Mouse (Mus musculus): ENCODE measurements around the gene Galntl6. TPM values are rescaled to one million over a fixed set of nuclear protein-coding genes. Genes with fewer than 3 reads are reported as not detected.
A peak's percentile ranks its signal among the peaks of the same experiment; 100 is the strongest.

The Galntl6 gene
- polyA plus RNA-seq, 1 experiment = not detected

DNA sequence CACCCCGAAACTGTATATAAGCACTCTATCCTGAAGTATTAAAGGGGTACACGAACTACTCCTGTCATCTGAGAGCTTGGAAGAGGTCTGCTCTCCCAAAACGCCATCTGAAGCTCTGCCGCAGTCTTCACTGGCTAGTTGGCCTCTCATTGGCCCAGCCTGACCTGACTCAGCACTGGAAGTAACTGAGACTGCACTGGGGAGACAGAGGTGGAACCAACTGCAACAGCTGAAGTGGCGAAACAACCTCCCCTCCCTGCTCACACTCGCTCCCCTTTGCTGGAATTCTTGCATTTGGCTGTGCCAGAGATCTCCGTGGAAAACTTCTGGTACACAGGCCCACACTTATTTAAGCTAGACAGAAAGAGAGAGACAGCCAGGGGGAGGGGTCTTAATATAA is 1089.3 kb downstream of the Galntl6 start:
- no peak for TF ChIP-seq POLR2A (IDR thresholded peaks at IDR 0.05; ENCODE audit: low read depth, low read length)
- Histone ChIP-seq H3K4me3 (ENCODE audit: low read depth, low read length) (no peak overlapping the region), H3K4me1 (ENCODE audit: control insufficient read depth, insufficient read depth, insufficient read length, low read length) (peaks cover 2% of the 10 kb centered on the region; the same call in 1 of the 2 replicates), H3K27me3 (ENCODE audit: control insufficient read depth, insufficient read depth, low read length) (no peaks in the 10 kb centered on the region), H3K36me3 (ENCODE audit: control insufficient read depth, insufficient read depth, low read length) (no peaks in the 10 kb centered on the region), H3K27ac (ENCODE audit: insufficient read depth, low read depth, low read length) (no peak overlapping the region)
- WGBS = 50% methylated on average over 7 of the region's 7 CpGs

DNA sequence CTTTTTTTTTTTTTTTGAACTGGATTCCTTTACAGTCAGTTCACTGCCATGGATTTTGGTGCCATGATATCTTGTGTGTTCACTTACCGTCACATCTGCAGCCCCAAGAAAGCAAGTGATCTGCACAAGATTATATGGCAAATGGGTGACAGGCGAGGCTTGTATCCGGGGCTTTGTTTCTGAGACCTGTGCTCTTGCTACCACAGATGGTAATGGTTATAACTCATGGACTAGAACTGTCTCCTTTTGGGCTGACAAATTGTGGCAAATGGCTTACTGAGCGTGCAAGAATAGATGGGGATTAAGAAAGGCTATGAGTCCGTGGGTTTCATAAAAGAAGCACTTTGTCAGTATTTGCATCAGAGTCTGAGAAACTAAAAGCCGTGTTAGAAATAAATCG is 1096.4 kb downstream of the Galntl6 start:
- H3K27ac ChIP-seq (ENCODE audit: insufficient read depth, low read depth, low read length) = no peak overlapping the region
- no peaks in the 10 kb centered on the region for H3K4me1 ChIP-seq (ENCODE audit: control insufficient read depth, insufficient read depth, insufficient read length, low read length)
- WGBS = 82% methylated on average over 7 of the region's 7 CpGs
- H3K27me3 ChIP-seq (ENCODE audit: control insufficient read depth, insufficient read depth, low read length) = no peaks in the 10 kb centered on the region
- H3K4me3 ChIP-seq (ENCODE audit: low read depth, low read length) = no peak overlapping the region
- no peaks in the 10 kb centered on the region for H3K36me3 ChIP-seq (ENCODE audit: control insufficient read depth, insufficient read depth, low read length)
- TF ChIP-seq CTCF (IDR thresholded peaks at IDR 0.05; ENCODE audit: extremely low read depth, insufficient read length, insufficient replicate concordance, low read depth, low read length) (no peak), POLR2A (IDR thresholded peaks at IDR 0.05; ENCODE audit: low read depth, low read length) (no peak)

DNA sequence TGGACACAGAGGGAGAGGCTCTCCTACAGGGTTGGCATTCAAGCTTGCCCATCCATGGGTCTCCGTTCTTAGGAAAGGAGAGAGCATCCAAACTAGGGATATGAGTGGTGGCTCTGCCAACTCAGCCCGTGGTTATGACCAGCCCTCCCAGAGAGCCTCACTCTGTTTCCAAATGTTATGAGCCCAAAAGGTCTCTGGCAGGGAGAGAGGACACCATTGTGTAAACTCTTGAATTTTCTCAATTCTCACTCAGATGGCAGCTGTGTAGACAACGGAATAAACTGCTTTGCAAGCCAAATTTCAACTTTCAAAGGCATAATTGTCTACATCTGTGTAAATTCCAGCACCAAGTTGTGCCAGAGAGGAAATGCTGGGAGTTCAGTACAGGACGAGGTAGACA is 1105.4 kb downstream of the Galntl6 start:
- Histone ChIP-seq H3K27ac (ENCODE audit: insufficient read depth, low read depth, low read length) (no peak overlapping the region), H3K4me1 (ENCODE audit: control insufficient read depth, insufficient read depth, insufficient read length, low read length) (no peaks in the 10 kb centered on the region), H3K27me3 (ENCODE audit: control insufficient read depth, insufficient read depth, low read length) (no peaks in the 10 kb centered on the region; the same call in 1 of the 2 replicates), H3K4me3 (ENCODE audit: low read depth, low read length) (no peak overlapping the region), H3K36me3 (ENCODE audit: control insufficient read depth, insufficient read depth, low read length) (no peaks in the 10 kb centered on the region)
- WGBS = 64% methylated on average over 4 of the region's 4 CpGs
- TF ChIP-seq POLR2A (IDR thresholded peaks at IDR 0.05; ENCODE audit: low read depth, low read length) = no peak
- no peak for TF ChIP-seq CTCF (IDR thresholded peaks at IDR 0.05; ENCODE audit: extremely low read depth, insufficient read length, insufficient replicate concordance, low read depth, low read length)

GRCm38 (mm10) chr8:57805094-57805493 is 1107.3 kb downstream of the Galntl6 start:
- H3K27ac ChIP-seq (ENCODE audit: insufficient read depth, low read depth, low read length) = no peak overlapping the region
- H3K4me1 ChIP-seq (ENCODE audit: control insufficient read depth, insufficient read depth, insufficient read length, low read length) = no peaks in the 10 kb centered on the region
- TF ChIP-seq CTCF (IDR thresholded peaks at IDR 0.05; ENCODE audit: extremely low read depth, insufficient read length, insufficient replicate concordance, low read depth, low read length) (no peak), POLR2A (IDR thresholded peaks at IDR 0.05; ENCODE audit: low read depth, low read length) (no peak)
- 34% methylated on average over 4 of the region's 4 CpGs for WGBS
- no peaks in the 10 kb centered on the region for H3K36me3 ChIP-seq (ENCODE audit: control insufficient read depth, insufficient read depth, low read length)
- no peak overlapping the region for H3K4me3 ChIP-seq (ENCODE audit: low read depth, low read length)
- H3K27me3 ChIP-seq (ENCODE audit: control insufficient read depth, insufficient read depth, low read length) = no peaks in the 10 kb centered on the region; the same call in 1 of the 2 replicates

DNA sequence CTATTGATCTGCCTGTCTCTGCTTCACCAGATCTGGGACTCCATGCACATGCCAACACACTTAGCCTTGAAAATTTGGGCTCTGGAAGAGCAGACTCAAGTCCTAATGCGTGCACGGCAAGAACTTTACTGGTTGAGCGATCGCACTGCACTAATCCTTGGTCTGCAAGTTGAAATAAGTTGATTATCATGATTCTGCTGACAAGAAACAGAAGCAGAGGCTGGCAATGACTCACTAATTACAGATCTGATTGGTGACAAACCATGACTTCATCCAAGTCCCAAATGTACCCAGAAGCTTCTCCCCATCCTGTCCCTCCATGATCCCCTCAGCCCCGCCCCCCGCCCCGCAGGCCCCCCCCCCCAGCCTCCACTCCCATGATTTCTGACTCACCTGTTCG is 1108.6 kb downstream of the Galntl6 start:
- TF ChIP-seq CTCF (IDR thresholded peaks at IDR 0.05; ENCODE audit: extremely low read depth, insufficient read length, insufficient replicate concordance, low read depth, low read length) = no peak
- TF ChIP-seq POLR2A (IDR thresholded peaks at IDR 0.05; ENCODE audit: low read depth, low read length) = no peak
- no peaks in the 10 kb centered on the region for H3K36me3 ChIP-seq (ENCODE audit: control insufficient read depth, insufficient read depth, low read length)
- no peak overlapping the region for H3K4me3 ChIP-seq (ENCODE audit: low read depth, low read length)
- H3K27me3 ChIP-seq (ENCODE audit: control insufficient read depth, insufficient read depth, low read length) = no peaks in the 10 kb centered on the region; the same call in 1 of the 2 replicates
- H3K4me1 ChIP-seq (ENCODE audit: control insufficient read depth, insufficient read depth, insufficient read length, low read length) = no peaks in the 10 kb centered on the region
- WGBS = 89% methylated on average over 8 of the region's 8 CpGs
- H3K27ac ChIP-seq (ENCODE audit: insufficient read depth, low read depth, low read length) = no peak overlapping the region

DNA sequence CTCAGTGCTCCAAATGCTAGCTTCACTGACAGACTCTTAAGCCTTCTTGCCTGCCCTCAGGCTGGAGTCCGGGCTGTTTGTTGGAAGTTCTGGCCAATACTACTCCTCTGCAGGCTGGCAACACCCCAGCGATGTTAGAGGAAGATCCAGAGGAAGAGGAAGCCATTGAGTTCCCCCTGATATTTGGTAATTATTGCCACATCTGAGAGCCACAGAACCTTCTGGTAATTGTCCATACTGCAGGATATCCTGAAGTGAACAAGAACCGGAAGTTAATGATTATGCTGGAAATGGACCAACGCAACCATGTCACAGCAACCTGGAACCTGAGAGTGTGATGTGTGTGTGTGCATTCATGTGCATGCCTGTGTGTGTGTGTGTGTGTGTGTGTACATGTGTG is 1111.2 kb downstream of the Galntl6 start:
- Histone ChIP-seq H3K4me3 (ENCODE audit: low read depth, low read length) (no peak overlapping the region), H3K4me1 (ENCODE audit: control insufficient read depth, insufficient read depth, insufficient read length, low read length) (no peaks in the 10 kb centered on the region), H3K27ac (ENCODE audit: insufficient read depth, low read depth, low read length) (no peak overlapping the region), H3K27me3 (ENCODE audit: control insufficient read depth, insufficient read depth, low read length) (no peaks in the 10 kb centered on the region), H3K36me3 (ENCODE audit: control insufficient read depth, insufficient read depth, low read length) (no peaks in the 10 kb centered on the region)
- TF ChIP-seq CTCF (IDR thresholded peaks at IDR 0.05; ENCODE audit: extremely low read depth, insufficient read length, insufficient replicate concordance, low read depth, low read length) = no peak
- TF ChIP-seq POLR2A (IDR thresholded peaks at IDR 0.05; ENCODE audit: low read depth, low read length) = no peak
- WGBS = 51% methylated on average over 4 of the region's 4 CpGs

GRCm38 (mm10) chr8:57800327-57800726 is 1112.1 kb downstream of the Galntl6 start:
- H3K27me3 ChIP-seq (ENCODE audit: control insufficient read depth, insufficient read depth, low read length) = no peaks in the 10 kb centered on the region
- no peaks in the 10 kb centered on the region for H3K36me3 ChIP-seq (ENCODE audit: control insufficient read depth, insufficient read depth, low read length)
- H3K27ac ChIP-seq (ENCODE audit: insufficient read depth, low read depth, low read length) = peak overlapping the region; percentile 54; the same call in 1 of the 2 replicates
- no peak overlapping the region for H3K4me3 ChIP-seq (ENCODE audit: low read depth, low read length)
- TF ChIP-seq POLR2A (IDR thresholded peaks at IDR 0.05; ENCODE audit: low read depth, low read length) (no peak), CTCF (IDR thresholded peaks at IDR 0.05; ENCODE audit: extremely low read depth, insufficient read length, insufficient replicate concordance, low read depth, low read length) (no peak)
- 17% methylated on average over 4 of the region's 4 CpGs for WGBS
- no peaks in the 10 kb centered on the region for H3K4me1 ChIP-seq (ENCODE audit: control insufficient read depth, insufficient read depth, insufficient read length, low read length)

DNA sequence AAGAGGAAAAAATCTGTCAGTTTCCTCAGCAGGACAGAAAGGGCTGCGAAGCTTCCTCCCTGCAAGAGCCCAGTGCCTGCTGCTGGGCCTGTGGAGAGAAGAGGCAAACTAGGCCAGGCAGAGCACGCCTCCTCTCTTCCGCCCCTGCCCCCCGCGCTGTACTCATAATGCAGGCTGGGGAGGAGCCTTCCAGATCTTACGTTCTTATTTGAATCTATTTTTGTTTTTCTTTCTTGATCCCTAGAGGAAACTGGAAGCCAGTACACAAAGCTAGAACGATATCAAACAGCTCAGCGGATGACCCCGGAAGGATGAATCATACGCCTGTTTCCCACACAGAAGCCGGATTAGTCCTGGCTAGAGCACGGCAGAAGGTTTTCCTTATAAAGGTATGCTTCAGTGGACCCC is 1112.6 kb downstream of the Galntl6 start:
- Histone ChIP-seq H3K4me3 (ENCODE audit: low read depth, low read length) (peak overlapping the region; percentile 4; the same call in 1 of the 2 replicates), H3K4me1 (ENCODE audit: control insufficient read depth, insufficient read depth, insufficient read length, low read length) (no peaks in the 10 kb centered on the region), H3K36me3 (ENCODE audit: control insufficient read depth, insufficient read depth, low read length) (no peaks in the 10 kb centered on the region), H3K27me3 (ENCODE audit: control insufficient read depth, insufficient read depth, low read length) (no peaks in the 10 kb centered on the region), H3K27ac (ENCODE audit: insufficient read depth, low read depth, low read length) (peak overlapping the region; percentile 54)
- 19% methylated on average over 12 of the region's 12 CpGs for WGBS
- TF ChIP-seq POLR2A (IDR thresholded peaks at IDR 0.05; ENCODE audit: low read depth, low read length) (no peak), CTCF (IDR thresholded peaks at IDR 0.05; ENCODE audit: extremely low read depth, insufficient read length, insufficient replicate concordance, low read depth, low read length) (no peak)
